Mouse (Mus musculus) cerebellum, adult 11 months (tissue): ENCODE results near the gene Odc1.

Experiments
- DNase-seq: peaks from one replicate; pipeline ENCODE4 v3.0.0; 2022

Odc1 gene

GRCm38 (mm10) chr12:17588906-17589612 is 44.5 kb downstream of the Odc1 start:
- DNase-seq, result no peak

GRCm38 (mm10) chr12:17591249-17591648 is 46.7 kb downstream of the Odc1 start:
- no peak for DNase-seq

GRCm38 (mm10) chr12:17593956-17594355 is 49.4 kb downstream of the Odc1 start:
- DNase-seq, result no peak

- no peak for DNase-seq
These were observed 50.1 kb downstream of the Odc1 start for GRCm38 (mm10) chr12:17594701-17595100.

GRCm38 (mm10) chr12:17595166-17595565 is 50.6 kb downstream of the Odc1 start:
- DNase-seq, result no peak
